Mouse (Mus musculus): ENCODE measurements around the gene Tmem229b.

DNA sequence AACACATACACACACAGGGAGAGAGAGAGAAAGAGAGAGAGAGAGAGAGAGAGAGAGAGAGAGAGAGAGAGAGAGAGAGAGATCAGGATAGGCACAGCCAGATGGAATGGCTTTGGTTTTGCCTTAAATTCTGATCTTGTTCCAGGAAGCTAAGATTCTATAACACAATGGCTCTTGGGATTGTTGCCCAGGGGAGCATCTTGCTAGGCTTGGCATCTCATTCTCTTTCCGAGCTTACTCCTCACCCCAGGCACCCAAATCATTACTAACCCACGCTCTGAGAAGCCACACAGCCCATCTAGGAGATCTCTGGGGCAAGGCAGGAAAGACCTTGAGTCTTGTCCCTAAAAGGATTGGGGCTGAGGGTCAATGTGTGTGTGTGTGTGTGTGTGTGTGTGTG is 33.6 kb downstream of the Tmem229b start:
- TF ChIP-seq CTCF (IDR thresholded peaks at IDR 0.05; ENCODE audit: control insufficient read depth, insufficient read depth, insufficient read length) (no peak), FOSL1 (IDR thresholded peaks at IDR 0.05; ENCODE audit: insufficient read depth, low read length, poor library complexity, severe bottlenecking) (no peak), MYOD1 (IDR thresholded peaks at IDR 0.05; ENCODE audit: control insufficient read depth, insufficient read length, low read depth) (no peak), MAX (IDR thresholded peaks at IDR 0.05) (no peak), USF1 (IDR thresholded peaks at IDR 0.05; ENCODE audit: low read depth) (no peak)
